Mouse (Mus musculus): Measurements from ENCODE around the gene Ctbp2. TPM values are rescaled to one million over a fixed set of nuclear protein-coding genes. Genes with fewer than 3 reads are reported as not detected.

Ctbp2 gene
- 10 to 100 TPM; 65.6 to 68.6 TPM for total RNA-seq (2021)
- long read RNA-seq, experiment 1, transcript Ctbp2-209 (10 exons, 1,997 nt) = major isoform, 15 of 48 reads
- long read RNA-seq, experiment 1, transcript Ctbp2-201 (11 exons, 2,321 nt) = major isoform, 15 of 48 reads
- long read RNA-seq, experiment 1, partial matches to known transcripts = 4 of 48 reads
- long read RNA-seq, experiment 1, other reads (novel, unspliced or antisense) = 14 of 48 reads
- long read RNA-seq, experiment 2, partial matches to known transcripts = 2 of 18 reads
- long read RNA-seq, experiment 2, other reads (novel, unspliced or antisense) = 8 of 18 reads

GRCm38 (mm10) chr7:133123999-133124700 is at the start of gene Ctbp2:
Gene Ctbp2, minus strand, starts transcription at chr7:133124354.
- DNase-seq = peak; percentile 89 to 91

GRCm38 (mm10) chr7:133171403-133172032 is 47.4 kb upstream of the Ctbp2 start:
- no peak for DNase-seq

DNA sequence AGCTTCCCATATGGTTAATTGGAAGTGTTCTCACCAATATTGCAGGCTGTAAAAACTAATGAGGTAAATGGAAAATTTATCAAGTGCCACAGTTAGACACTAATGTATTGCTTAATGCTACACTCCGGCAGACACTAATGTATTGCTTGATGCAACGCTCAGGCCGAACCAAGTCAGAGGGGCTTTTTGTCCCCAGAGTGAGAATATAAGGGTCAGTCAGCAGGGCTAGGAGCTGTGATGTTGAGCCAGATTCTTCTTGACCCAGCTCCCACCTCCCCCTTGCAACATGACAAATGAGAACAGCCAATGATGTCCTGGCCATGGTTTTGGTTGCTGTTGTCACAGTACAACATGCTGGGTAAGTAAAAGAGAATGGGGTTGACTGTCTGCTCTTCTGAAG is 44.8 kb upstream of the Ctbp2 start:
- DNase-seq = no peak

DNA sequence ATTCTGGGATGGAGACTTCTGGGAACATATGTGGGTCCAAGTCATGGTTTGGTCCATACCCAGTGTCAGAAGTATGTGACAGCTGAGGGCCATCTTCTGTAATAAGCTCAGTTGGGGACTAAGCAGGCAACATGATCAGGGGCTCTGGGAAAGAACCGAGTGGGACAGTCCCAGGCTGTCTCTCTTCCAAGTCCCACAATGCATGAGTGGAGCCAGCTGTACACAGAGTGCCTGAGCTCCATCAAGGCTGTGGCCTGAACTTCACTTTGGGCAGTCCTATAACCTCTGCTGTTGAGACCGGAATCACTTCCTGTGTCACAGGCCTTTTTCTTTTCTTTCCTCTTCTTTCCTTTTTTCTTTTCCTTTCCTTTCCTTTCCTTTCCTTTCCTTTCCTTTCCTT is 43.7 kb upstream of the Ctbp2 start:
- no peak for DNase-seq

DNA sequence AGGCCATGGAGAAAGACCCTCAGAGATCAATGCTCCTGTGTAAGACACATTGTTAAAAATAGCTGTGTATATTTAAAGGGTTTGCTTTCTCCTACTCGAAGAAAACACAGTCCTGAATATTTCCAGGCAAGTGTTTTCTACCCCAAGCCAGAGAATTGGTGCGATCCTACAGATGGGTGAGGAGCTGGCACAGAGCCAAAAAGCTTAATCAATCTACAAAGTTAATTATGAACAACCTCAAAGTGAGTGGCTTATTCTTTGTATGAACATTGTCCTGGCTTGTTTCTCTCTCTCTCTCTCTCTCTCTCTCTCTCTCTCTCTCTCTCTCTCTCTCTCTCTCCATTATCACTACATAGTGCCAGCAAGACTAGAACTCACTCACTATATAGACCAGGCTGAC is 40.6 kb upstream of the Ctbp2 start:
- no peak for DNase-seq

DNA sequence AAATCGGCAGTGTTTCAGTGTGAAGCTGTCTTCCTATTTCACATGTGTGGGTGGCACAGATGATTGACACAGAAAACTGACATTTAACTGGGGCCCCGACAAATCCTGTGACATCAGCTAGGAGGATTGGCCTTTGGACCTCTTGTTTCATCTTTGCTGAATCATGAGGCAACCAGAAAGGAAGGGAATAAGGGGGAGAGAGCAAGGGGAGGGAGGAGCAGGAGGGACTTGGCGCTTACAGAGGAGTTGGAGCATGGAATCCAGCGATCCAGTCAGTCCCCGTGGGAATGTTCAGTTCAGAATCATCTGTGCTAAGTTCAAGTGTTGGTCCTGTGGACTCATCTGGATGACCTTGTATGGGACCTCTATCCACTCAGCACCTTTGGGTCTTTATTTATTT is 38.9 kb upstream of the Ctbp2 start:
- peak; percentile 13 to 22 for DNase-seq

GRCm38 (mm10) chr7:133162131-133162530 is 38.0 kb upstream of the Ctbp2 start:
- no peak for DNase-seq

DNA sequence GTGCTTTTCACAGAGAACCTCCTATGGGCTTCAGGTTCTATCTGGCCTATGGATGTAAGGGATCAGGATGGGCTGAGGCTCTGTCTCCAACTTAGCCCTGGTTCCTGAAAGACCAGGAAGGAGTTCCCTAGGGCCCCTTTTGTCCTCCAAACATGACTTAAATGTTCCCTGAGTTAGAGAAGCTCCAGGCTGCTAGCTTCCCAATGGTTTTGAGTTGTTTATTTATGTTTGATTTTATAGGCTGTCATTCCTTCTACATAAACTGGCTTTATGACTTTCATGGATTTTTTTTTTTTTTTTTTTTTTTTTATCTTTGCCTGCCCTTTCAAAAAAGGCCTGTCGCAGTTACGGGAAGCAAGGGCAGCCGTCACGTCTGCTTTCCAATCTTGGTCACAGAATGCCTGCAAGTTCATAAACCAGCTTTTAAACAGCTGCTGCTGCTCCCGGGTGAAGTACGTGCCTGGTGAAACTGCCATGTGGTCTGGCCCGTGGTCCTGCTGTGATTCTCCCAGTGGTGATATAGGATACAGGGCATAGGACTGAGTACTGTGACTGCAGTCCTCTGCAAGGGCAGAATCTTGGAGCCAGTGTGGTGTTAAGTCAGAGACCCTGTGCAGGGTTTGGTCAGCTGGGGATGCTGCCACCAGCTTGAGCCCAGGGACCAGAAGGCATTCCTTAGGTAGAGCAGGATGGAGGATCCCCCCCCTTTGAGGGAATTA is 37.4 kb upstream of the Ctbp2 start:
- no peak for DNase-seq

GRCm38 (mm10) chr7:133159519-133159918 is 35.4 kb upstream of the Ctbp2 start:
- peak in 1 of 2 experiments; percentile 10 for DNase-seq

GRCm38 (mm10) chr7:133155621-133156020 is 31.5 kb upstream of the Ctbp2 start:
- DNase-seq = no peak

DNA sequence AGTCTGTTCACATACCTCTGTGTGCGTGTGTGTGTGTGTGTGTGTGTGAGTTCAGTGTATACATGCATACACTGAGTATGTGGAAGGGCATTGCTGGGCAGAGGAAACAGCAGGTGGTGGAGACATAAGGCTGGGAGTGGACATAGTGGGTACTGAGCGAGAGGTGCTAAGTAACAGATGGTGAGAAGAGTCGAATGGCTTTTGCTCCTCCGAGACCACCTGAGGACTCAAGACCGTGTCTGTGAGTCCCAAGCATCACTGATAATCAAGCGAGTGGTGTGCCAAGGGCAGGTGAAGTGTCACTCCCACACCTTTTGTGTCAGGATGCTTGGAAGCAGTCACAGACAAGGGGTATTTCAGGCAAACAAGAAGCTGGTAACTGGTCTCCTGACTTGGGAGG is 30.7 kb upstream of the Ctbp2 start:
- DNase-seq = no peak

DNA sequence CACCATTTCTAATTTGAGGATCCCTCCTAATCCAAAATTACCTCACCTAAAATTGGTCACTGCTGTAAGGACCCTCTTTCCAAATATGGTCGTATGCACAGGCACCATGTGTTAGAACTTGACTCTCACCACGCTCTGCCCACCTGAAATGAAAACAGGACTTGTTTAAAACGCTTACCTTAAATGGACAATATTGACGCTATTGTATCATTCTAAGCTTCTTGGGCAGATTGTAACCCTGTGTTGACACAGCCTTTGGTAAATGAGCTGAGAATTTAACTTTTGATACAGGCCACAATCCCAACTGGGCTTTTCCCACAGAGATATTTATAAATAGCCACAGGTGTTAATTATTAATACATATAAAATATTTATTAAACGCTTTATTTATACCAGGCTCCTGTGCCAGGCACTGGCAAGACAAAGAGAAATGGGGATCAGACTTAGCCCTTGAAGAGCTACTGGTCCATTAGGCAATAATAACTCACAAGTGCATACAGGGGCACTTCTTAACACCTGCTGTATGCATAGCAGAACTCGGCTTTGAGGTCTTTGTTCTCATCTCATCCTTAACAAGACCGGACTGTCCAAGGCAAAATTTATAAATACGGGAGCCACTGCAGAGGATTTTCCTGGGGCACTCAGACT is 15.7 kb upstream of the Ctbp2 start:
- DNase-seq = no peak

- DNase-seq = peak; percentile 20 to 23
Observed at GRCm38 (mm10) chr7:133133552-133133951, 9.4 kb upstream of the Ctbp2 start.

DNA sequence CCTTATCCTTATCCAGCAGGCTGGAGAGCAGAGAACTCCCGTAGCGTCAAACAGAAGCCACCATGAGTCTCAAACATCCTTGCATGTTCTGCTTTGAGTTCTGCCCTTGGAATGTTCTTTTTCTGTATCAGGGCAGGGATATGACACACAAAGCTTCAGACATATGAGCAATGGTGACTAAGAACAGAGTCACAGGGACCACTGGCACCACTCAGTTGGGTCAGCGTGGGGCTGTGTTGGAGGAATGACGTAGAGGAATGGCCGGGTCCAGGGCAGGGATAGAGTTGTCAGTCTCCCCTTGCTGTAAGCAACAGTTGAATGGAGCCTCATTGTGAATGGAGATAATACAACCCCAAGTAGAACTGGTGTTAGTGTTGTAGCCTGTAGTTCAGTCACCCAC is 8.5 kb upstream of the Ctbp2 start:
- DNase-seq = peak; percentile 37 to 41

- peak; percentile 27 to 46 for DNase-seq
Observed at GRCm38 (mm10) chr7:133124701-133125485, 739 bp upstream of the Ctbp2 start.

- DNase-seq = peak; percentile 81 to 87
Observed at GRCm38 (mm10) chr7:133123244-133123998, 733 bp downstream of the Ctbp2 start, which contains the start of gene Fgfr2. Gene Fgfr2, minus strand, starts transcription at chr7:133123350.

DNA sequence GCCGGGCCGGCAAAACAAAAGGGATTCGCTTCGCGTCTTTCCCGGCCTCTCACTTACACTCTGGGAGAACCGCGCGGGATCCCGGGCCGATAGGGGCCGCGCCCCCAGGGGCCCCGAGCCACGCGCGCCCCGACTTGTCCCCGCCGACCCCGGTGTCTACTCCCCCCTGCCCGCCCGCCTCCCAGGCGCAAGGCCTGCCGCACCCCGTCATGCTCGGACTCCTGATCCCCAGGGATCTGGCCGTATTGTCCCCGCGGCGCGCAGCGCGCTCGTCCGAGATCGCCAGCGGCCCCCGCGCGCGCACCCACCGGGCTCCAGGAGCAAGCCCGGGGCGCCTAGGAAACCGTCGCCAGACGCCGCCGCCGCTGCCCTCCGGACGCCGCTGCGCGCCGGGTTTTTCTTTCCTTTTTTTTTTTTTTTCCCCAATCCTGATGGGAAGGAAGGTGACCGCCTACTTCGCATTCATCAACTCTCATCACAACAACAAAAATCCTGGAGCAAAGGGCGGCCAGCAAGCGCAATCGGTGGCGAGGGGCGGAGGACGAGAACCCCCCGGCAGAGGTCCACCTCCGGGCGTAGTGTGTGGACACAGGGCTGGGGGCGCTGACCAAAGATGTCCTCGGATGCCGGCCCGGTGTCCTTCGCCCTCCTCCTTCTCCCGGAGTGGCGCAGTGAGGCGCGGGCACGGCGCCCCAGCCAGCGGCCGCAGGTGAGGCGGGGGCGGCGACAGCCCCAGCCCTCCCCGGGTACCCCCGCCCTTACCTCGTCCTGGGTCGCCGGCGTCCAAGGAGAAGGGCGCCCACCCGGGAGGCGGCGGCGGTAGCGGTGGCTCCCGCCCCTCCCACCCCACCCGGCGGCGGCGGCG is 1.5 kb downstream of the Ctbp2 start:
- DNase-seq = peak; percentile 63 to 73

DNA sequence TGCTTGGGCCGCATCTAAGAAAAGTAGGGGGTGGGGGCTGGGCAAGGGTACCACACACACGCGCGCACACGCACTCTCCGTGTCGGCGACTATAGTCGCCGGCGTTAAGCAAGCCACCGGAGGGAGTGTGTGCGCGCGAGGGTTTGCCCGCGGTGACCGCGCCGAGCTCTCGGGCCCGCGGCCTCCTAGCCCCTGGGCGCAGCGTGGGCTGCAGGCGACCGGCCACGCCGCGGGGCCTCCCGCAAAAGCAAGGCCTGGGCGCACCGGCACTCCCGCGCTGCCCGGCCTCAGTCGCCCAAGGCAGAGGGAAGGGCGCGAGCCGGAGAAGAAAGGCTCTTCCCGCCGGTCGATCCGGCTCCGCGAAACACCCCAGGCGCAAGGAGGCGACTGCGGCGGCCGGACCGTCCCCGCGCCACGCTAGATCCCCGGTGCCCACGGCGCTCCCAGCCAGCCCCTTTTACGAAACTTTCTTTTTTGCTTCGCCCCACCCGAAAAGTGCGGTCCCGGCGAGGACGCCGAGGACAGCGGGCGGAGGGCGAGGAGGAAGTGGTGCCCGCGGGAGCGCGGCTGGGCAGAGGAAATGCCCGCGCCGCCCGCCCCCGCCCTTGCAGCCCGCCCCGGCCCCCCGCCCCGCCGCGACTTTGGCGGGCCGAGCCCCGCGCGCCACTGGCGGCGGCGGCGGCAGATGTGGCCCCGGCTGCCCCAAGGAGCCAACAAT is 2.3 kb downstream of the Ctbp2 start:
- peak; percentile 62 to 67 for DNase-seq
